Mouse (Mus musculus): Measurements from ENCODE around the gene Nrbf2.

Gene Nrbf2

DNA sequence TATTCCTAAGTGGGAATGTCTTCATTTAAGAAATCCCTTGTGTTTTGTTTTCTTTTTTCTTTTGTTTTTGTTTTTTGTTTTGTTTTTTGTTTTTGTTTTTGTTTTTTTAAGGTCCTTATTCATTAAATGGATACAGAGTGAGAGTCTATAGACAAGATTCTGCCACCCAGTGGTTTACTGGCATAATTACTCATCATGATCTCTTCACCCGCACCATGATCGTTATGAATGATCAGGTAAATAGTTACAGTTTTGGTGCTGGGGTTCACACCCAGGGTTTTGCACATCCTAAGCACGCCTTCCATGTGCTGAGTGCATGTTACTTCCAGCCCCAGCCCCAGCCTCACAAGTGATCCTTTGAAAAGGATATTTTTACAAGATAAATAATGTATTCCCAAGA lies 68.2 kb downstream of the Nrbf2 start:
- DNase-seq (ENCODE audit: extremely low read depth, low read depth): no peak

Data from MEL-GATA-1-ER (cell line).